Mouse (Mus musculus) CH12.LX (cell line): ENCODE measurements around the gene Pus3. TPM values are rescaled to one million over a fixed set of nuclear protein-coding genes. Genes with fewer than 3 reads are reported as not detected.

Experiments
- DNase-seq: peaks from one replicate; pipeline ENCODE4 v3.0.0-alpha.2; 2013; ENCODE audit errors: extremely low read depth
- H3K27ac ChIP-seq: 2 replicates; pipeline ENCODE4 v1.5.1; 2012; ENCODE audit warnings: low read depth, mild to moderate bottlenecking, control low read depth, moderate library complexity; ENCODE audit not compliant: insufficient read depth
- H3K27me3 ChIP-seq: replicated peaks from 2 replicates; pipeline ENCODE3; 2012; ENCODE audit warnings: inconsistent platforms
- H3K36me3 ChIP-seq, 2 experiments: replicated peaks in 1 of 2; 2 replicates each; pipeline versions ENCODE3 to v1.6.1; 2012; ENCODE audit warnings: inconsistent platforms in 1 of 2, low read length in 1 of 2, mild to moderate bottlenecking in 1 of 2, mixed read lengths in 1 of 2, moderate library complexity in 1 of 2; ENCODE audit not compliant: control insufficient read depth in 1 of 2, insufficient read depth in 1 of 2
- H3K4me1 ChIP-seq, 2 experiments: 2 replicates each; pipeline ENCODE4 v1.6.1; 2012; ENCODE audit warnings: inconsistent platforms in 1 of 2, moderate library complexity in 1 of 2; ENCODE audit not compliant: insufficient read depth in 2 of 2, control insufficient read depth in 1 of 2
- H3K4me2 ChIP-seq: 2 replicates; pipeline ENCODE4 v1.6.1; 2012; ENCODE audit warnings: low read depth, mild to moderate bottlenecking, control low read depth; ENCODE audit not compliant: poor library complexity, insufficient read depth, severe bottlenecking
- H3K4me3 ChIP-seq, 3 experiments: fragments of 150-350 bp in 1 of 3; sonication (generic) in 1 of 3; replicated peaks in 1 of 3; 2 replicates each; pipeline versions ENCODE3 to v1.5.1; 2011 to 2012; ENCODE audit warnings: low read depth in 2 of 3, low read length in 2 of 3, mild to moderate bottlenecking in 2 of 3, moderate library complexity in 2 of 3, control low read depth in 1 of 3, improper control_type of control experiment in 1 of 3, inconsistent platforms in 1 of 3, mixed read lengths in 1 of 3; ENCODE audit not compliant: poor library complexity in 1 of 3
- H3K79me2 ChIP-seq: replicated peaks from 2 replicates; pipeline ENCODE4 v1.6.1; 2012; ENCODE audit warnings: mild to moderate bottlenecking, moderate library complexity; ENCODE audit not compliant: control insufficient read depth, poor library complexity, insufficient read depth, severe bottlenecking; ENCODE audit errors: extremely low read depth
- H3K9ac ChIP-seq: 2 replicates; pipeline ENCODE4 v1.6.1; 2012; ENCODE audit warnings: low read depth, mild to moderate bottlenecking, control low read depth, moderate library complexity; ENCODE audit not compliant: insufficient read depth
- H3K9me3 ChIP-seq: replicated peaks from 2 replicates; pipeline ENCODE3; 2012; ENCODE audit warnings: low read length, inconsistent platforms, mixed read lengths
- BHLHE40 ChIP-seq: IDR thresholded peaks from 2 replicates; pipeline ENCODE4 v1.6.1; 2011; ENCODE audit warnings: mild to moderate bottlenecking, low read depth, low read length, improper control_type of control experiment
- CHD1 ChIP-seq: IDR thresholded peaks from 2 replicates; pipeline ENCODE4 v1.6.1; 2012; ENCODE audit warnings: low read depth, low read length, improper control_type of control experiment, inconsistent platforms
- CHD2 ChIP-seq: IDR thresholded peaks from 2 replicates; pipeline ENCODE4 v1.6.1; 2011; ENCODE audit warnings: low read length, improper control_type of control experiment
- CTCF ChIP-seq, 2 experiments: IDR thresholded peaks in 1 of 2; conservative IDR thresholded peaks in 1 of 2; 2 replicates each; pipeline ENCODE4 v1.5.1; 2011 to 2012; ENCODE audit warnings: low read depth in 2 of 2, low read length in 2 of 2, improper control_type of control experiment in 1 of 2, inconsistent platforms in 1 of 2, mild to moderate bottlenecking in 1 of 2, moderate library complexity in 1 of 2
- E2F4 ChIP-seq: IDR thresholded peaks from 2 replicates; pipeline ENCODE4 v1.6.1; 2011; ENCODE audit warnings: low read depth, low read length, improper control_type of control experiment; ENCODE audit not compliant: insufficient replicate concordance
- ELF1 ChIP-seq: IDR thresholded peaks from 2 replicates; pipeline ENCODE4 v1.6.1; 2014; ENCODE audit warnings: low read depth, mild to moderate bottlenecking, inconsistent platforms, low read length, improper control_type of control experiment
- EP300 ChIP-seq: IDR thresholded peaks from 2 replicates; pipeline ENCODE4 v1.6.1; 2011; ENCODE audit warnings: low read length, improper control_type of control experiment
- ETS1 ChIP-seq: conservative IDR thresholded peaks from 2 replicates; pipeline ENCODE4 v1.6.1; 2012; ENCODE audit warnings: low read depth, mild to moderate bottlenecking, inconsistent platforms, low read length, improper control_type of control experiment, moderate library complexity
- GABPA ChIP-seq: IDR thresholded peaks from 2 replicates; pipeline ENCODE4 v1.6.1; 2012; ENCODE audit warnings: low read depth, low read length, improper control_type of control experiment, inconsistent platforms; ENCODE audit not compliant: insufficient replicate concordance
- IRF4 ChIP-seq: IDR thresholded peaks from 2 replicates; pipeline ENCODE4 v1.6.1; 2014; ENCODE audit warnings: low read depth, mild to moderate bottlenecking, inconsistent platforms, low read length, improper control_type of control experiment
- JUN ChIP-seq: IDR thresholded peaks from 2 replicates; pipeline ENCODE4 v1.6.1; 2011; ENCODE audit warnings: low read depth, mild to moderate bottlenecking, low read length, improper control_type of control experiment, moderate library complexity; ENCODE audit not compliant: insufficient read depth
- JUND ChIP-seq: conservative IDR thresholded peaks from 2 replicates; pipeline ENCODE4 v1.6.1; 2011; ENCODE audit warnings: low read depth, low read length, improper control_type of control experiment
- KAT2A ChIP-seq: IDR thresholded peaks from 2 replicates; pipeline ENCODE4 v1.6.1; 2012; ENCODE audit warnings: low read length, improper control_type of control experiment, inconsistent platforms; ENCODE audit not compliant: insufficient replicate concordance
- MAFK ChIP-seq: IDR thresholded peaks from 2 replicates; pipeline ENCODE4 v1.6.1; 2011; ENCODE audit warnings: low read length, improper control_type of control experiment; ENCODE audit not compliant: insufficient replicate concordance
- MAX ChIP-seq: IDR thresholded peaks from 2 replicates; pipeline ENCODE4 v1.6.1; 2011; ENCODE audit warnings: low read length, improper control_type of control experiment
- MAZ ChIP-seq: IDR thresholded peaks from 2 replicates; pipeline ENCODE4 v1.6.1; 2012; ENCODE audit warnings: low read depth, mild to moderate bottlenecking, inconsistent platforms, low read length, improper control_type of control experiment, moderate library complexity
- MEF2A ChIP-seq: IDR thresholded peaks from 2 replicates; pipeline ENCODE4 v1.6.1; 2014; ENCODE audit warnings: low read depth, mild to moderate bottlenecking, inconsistent platforms, low read length, improper control_type of control experiment, borderline replicate concordance
- MXI1 ChIP-seq: IDR thresholded peaks from 2 replicates; pipeline ENCODE4 v1.6.1; 2011; ENCODE audit warnings: mild to moderate bottlenecking, low read depth, low read length, improper control_type of control experiment
- MYC ChIP-seq: IDR thresholded peaks from 2 replicates; pipeline ENCODE4 v1.6.1; 2011; ENCODE audit warnings: low read depth, mild to moderate bottlenecking, improper control_type of control experiment, low read length
- NELFE ChIP-seq: IDR thresholded peaks from 2 replicates; pipeline ENCODE4 v1.6.1; 2011; ENCODE audit warnings: low read depth, low read length, improper control_type of control experiment
- NRF1 ChIP-seq: IDR thresholded peaks from 2 replicates; pipeline ENCODE4 v1.6.1; 2014; ENCODE audit warnings: low read depth, mild to moderate bottlenecking, inconsistent platforms, low read length, improper control_type of control experiment, moderate library complexity
- PAX5 ChIP-seq: IDR thresholded peaks from 2 replicates; pipeline ENCODE4 v1.6.1; 2012; ENCODE audit warnings: low read length, inconsistent platforms, mixed read lengths
- POLR2A ChIP-seq: IDR thresholded peaks from 2 replicates; pipeline ENCODE4 v1.6.1; 2011; ENCODE audit warnings: low read depth, mild to moderate bottlenecking, improper control_type of control experiment, low read length
- POLR2AphosphoS2 ChIP-seq: IDR thresholded peaks from 2 replicates; pipeline ENCODE4 v1.6.1; 2011; ENCODE audit warnings: low read depth, low read length, improper control_type of control experiment
- RAD21 ChIP-seq: IDR thresholded peaks from 2 replicates; pipeline ENCODE4 v1.6.1; 2011; ENCODE audit warnings: low read depth, mild to moderate bottlenecking, low read length, improper control_type of control experiment, moderate library complexity
- RCOR1 ChIP-seq: conservative IDR thresholded peaks from 2 replicates; pipeline ENCODE4 v1.6.1; 2012; ENCODE audit warnings: low read depth, mild to moderate bottlenecking, inconsistent platforms, low read length, improper control_type of control experiment
- SIN3A ChIP-seq: IDR thresholded peaks from 2 replicates; pipeline ENCODE4 v1.6.1; 2012; ENCODE audit warnings: low read length, improper control_type of control experiment, inconsistent platforms
- SMC3 ChIP-seq: IDR thresholded peaks from 2 replicates; pipeline ENCODE4 v1.6.1; 2011; ENCODE audit warnings: low read depth, low read length, improper control_type of control experiment
- TBP ChIP-seq: conservative IDR thresholded peaks from 2 replicates; pipeline ENCODE4 v1.6.1; 2011; ENCODE audit warnings: low read depth, low read length, improper control_type of control experiment
- TCF12 ChIP-seq: IDR thresholded peaks from 2 replicates; pipeline ENCODE4 v1.6.1; 2014; ENCODE audit warnings: low read depth, mild to moderate bottlenecking, inconsistent platforms, low read length, improper control_type of control experiment
- UBTF ChIP-seq: IDR thresholded peaks from 2 replicates; pipeline ENCODE4 v1.6.1; 2012; ENCODE audit warnings: low read depth, mild to moderate bottlenecking, inconsistent platforms, low read length, improper control_type of control experiment, moderate library complexity
- USF1 ChIP-seq: IDR thresholded peaks from 2 replicates; pipeline ENCODE4 v1.6.1; 2014; ENCODE audit warnings: low read depth, mild to moderate bottlenecking, inconsistent platforms, low read length, improper control_type of control experiment
- USF2 ChIP-seq: conservative IDR thresholded peaks from 2 replicates; pipeline ENCODE4 v1.6.1; 2011; ENCODE audit warnings: low read depth, low read length, improper control_type of control experiment
- ZC3H11A ChIP-seq: IDR thresholded peaks from 2 replicates; pipeline ENCODE4 v1.6.1; 2012; ENCODE audit warnings: low read depth, mild to moderate bottlenecking, inconsistent platforms, low read length, improper control_type of control experiment
- ZKSCAN1 ChIP-seq: IDR thresholded peaks from 2 replicates; pipeline ENCODE4 v1.6.1; 2012; ENCODE audit warnings: low read depth, inconsistent platforms, low read length, improper control_type of control experiment, borderline replicate concordance
- ZMIZ1 ChIP-seq: IDR thresholded peaks from 2 replicates; pipeline ENCODE4 v1.6.1; 2012; ENCODE audit warnings: low read depth, mild to moderate bottlenecking, inconsistent platforms, low read length, improper control_type of control experiment
- ZNF384 ChIP-seq: IDR thresholded peaks from 2 replicates; pipeline ENCODE4 v1.6.1; 2012; ENCODE audit warnings: low read depth, low read length, improper control_type of control experiment, inconsistent platforms
- dilution Hi-C: fragments of 300-500 bp; cut with MboI; formaldehyde crosslinking; loops from 2 replicates; pipeline ENCODE4 v1.14.3; 2020; ENCODE audit warnings: low sequenced_read_pairs; ENCODE audit not compliant: extremely low pct_unique_long_range_greater_than_20kb, extremely low pct_ligation_motif_present
- in situ Hi-C: fragments of 300-500 bp; cut with MboI; formaldehyde crosslinking; loops from 3 replicates; pipeline ENCODE4 v1.14.3; 2019; ENCODE audit warnings: low sequenced_read_pairs, low pct_ligation_motif_present, low pct_unique_long_range_greater_than_20kb, mixed read lengths
- polyA plus RNA-seq: library from polyadenylated mRNA; unstranded; fragments of >175 nt; gene quantifications from 2 replicates; pipeline ENCODE4 v1.2.1, GENCODE M21; 2012; ENCODE audit warnings: low read depth; ENCODE audit not compliant: insufficient read length
- total RNA-seq, 2 experiments: library from RNA; depleted of rRNA; stranded (reverse); fragments of 300-350 nt in 1 of 2; fragments of >200 nt in 1 of 2; gene quantifications; 2 replicates each; pipeline ENCODE4 v1.2.3; 2012 to 2014

Pus3 gene
- total and polyA plus RNA-seq, 3 experiments, result 18.0 to 40.8 (median 21.8) TPM

DNA sequence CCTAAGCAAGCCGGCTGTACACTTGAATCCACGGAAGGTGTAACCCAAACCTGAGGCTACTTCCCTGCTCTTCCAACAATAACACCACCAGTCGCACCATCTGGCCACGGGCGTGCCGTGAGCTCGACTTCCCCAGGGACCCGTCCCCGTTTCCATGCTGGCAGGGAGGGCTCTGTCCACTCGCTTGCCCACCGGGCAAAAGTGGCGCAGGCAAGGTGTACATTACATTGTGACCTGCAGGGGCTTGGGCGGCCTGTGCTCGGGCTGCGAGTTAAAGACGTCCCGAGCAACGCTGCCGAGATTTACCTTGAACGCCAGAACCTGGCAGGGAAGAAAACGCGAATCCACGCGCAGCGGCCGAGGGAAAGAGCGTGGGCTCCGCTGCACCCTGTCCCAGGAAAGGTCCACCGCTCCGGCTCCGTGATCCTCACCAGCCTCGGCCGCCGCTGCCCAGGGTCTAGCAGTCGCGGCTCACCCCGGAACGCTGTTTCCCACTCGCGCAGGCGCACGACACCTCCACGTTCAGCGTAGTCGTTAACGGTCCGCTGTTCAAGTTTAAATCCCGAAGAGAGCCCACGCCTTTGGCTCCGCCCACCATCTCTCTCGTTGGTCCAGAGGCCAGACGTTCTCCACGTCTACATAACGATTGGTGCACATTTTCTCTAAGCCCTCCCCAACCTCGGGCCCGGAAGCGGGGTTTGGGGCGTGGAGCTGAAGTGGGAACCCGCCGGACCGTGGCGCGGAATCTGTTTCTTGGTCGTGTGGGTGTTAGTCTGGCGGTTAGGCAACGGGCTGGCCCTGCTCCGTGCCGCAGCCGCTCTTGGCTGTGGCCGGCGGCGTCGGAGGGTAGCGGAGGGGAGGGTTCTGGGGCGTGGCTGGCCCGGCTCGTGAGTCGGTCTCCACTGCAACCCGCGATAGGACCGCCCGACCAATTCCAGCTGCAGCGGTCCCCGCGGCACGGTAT lies 11.5 kb downstream of the Pus3 start, which contains the start of the genes Pate2 and Hyls1:
TSS of gene Pate2 (plus strand) at position 714 of the 964 bp plus-strand sequence.
TSS of gene Hyls1 (minus strand) at position 828 of the 964 bp plus-strand sequence.
- Histone ChIP-seq H3K4me3 (peak within 1 kb of the TSS; percentile 69 to 95 (median 88)), H3K4me1 (peaks cover 0 to 32% of the 10 kb centered on the region in 2 experiments; a peak in 2 of 4 replicates), H3K9me3 (no peaks in the 10 kb centered on the region), H3K9ac (peak within 1 kb of the TSS; percentile 55), H3K79me2 (peaks cover 23% of the 10 kb centered on the region), H3K4me2 (peak within 1 kb of the TSS; percentile 61), H3K36me3 (peaks cover 21 to 31% of the 10 kb centered on the region in 2 experiments), H3K27me3 (no peaks in the 10 kb centered on the region), H3K27ac (peak within 1 kb of the TSS; percentile 79)
- in situ Hi-C loops, result no loop called here
- DNase-seq, result peak; percentile 98
- dilution Hi-C loops, result no loop called here
- TF ChIP-seq TCF12, result peak; percentile 50; the same call in 1 of the 2 replicates
- no peak for TF ChIP-seq JUN
- peak; percentile 69; the same call in 1 of the 2 replicates for TF ChIP-seq MAX
- TF ChIP-seq POLR2A, result peak; percentile 90
- no peak for TF ChIP-seq ZNF384
- no peak for TF ChIP-seq MAFK
- peak; percentile 78; the same call in 1 of the 2 replicates for TF ChIP-seq NELFE
- TF ChIP-seq RAD21, result no peak
- no peak; the same call in none of the 2 replicates for TF ChIP-seq MXI1
- TF ChIP-seq NRF1, result peak; percentile 97
- peak; percentile 63 for TF ChIP-seq BHLHE40
- no peak for TF ChIP-seq USF2
- TF ChIP-seq RCOR1, result no peak
- peak; percentile 51; the same call in 1 of the 2 replicates for TF ChIP-seq POLR2AphosphoS2
- TF ChIP-seq KAT2A, result no peak
- TF ChIP-seq CHD1, result no peak
- TF ChIP-seq ZC3H11A, result no peak
- TF ChIP-seq SIN3A, result peak; percentile 66; the same call in 1 of the 2 replicates
- no peak for TF ChIP-seq EP300
- no peak for TF ChIP-seq PAX5
- no peak for TF ChIP-seq SMC3
- TF ChIP-seq GABPA, result no peak
- TF ChIP-seq E2F4, result no peak
- TF ChIP-seq CTCF (conservative IDR thresholded peaks at IDR 0.05 in 1 of 2, IDR thresholded peaks at IDR 0.05 in 1 of 2; ENCODE audit: low read depth in 2 of 2, low read length in 2 of 2), result peak in 1 of 2 experiments; percentile 17; a peak in 2 of 4 replicates
- TF ChIP-seq MAZ, result no peak
- TF ChIP-seq USF1, result no peak
- peak; percentile 49; the same call in 1 of the 2 replicates for TF ChIP-seq MYC
- TF ChIP-seq TBP, result peak; percentile 83
- TF ChIP-seq ETS1, result no peak
- no peak for TF ChIP-seq JUND
- peak; percentile 41; the same call in 1 of the 2 replicates for TF ChIP-seq UBTF
- TF ChIP-seq ELF1, result peak; percentile 94
- peak; percentile 61; the same call in 1 of the 2 replicates for TF ChIP-seq ZMIZ1
- peak; percentile 25; the same call in 1 of the 2 replicates for TF ChIP-seq MEF2A
- TF ChIP-seq IRF4, result no peak; the same call in 1 of the 2 replicates
- TF ChIP-seq ZKSCAN1, result no peak
- TF ChIP-seq CHD2, result no peak; the same call in 1 of the 2 replicates
